Mouse (Mus musculus): Measurements from ENCODE around the gene Rhpn2. TPM values are rescaled to one million over a fixed set of nuclear protein-coding genes. Genes with fewer than 3 reads are reported as not detected.
A peak's percentile ranks its signal among the peaks of the same experiment; 100 is the strongest.

Rhpn2 gene
- polyA plus RNA-seq, 1 experiment from 2014 or later, result 1.6 TPM

- Histone ChIP-seq H3K4me2 (ENCODE audit: low read depth, low read length, severe bottlenecking) (no peak overlapping the region), H3K9ac (ENCODE audit: low read length) (no peak overlapping the region), H3K4me1 (replicated peaks; ENCODE audit: control insufficient read depth, insufficient read depth, low read length) (no peaks in the 10 kb centered on the region), H3K36me3 (ENCODE audit: control insufficient read depth, insufficient read depth, low read length) (no peaks in the 10 kb centered on the region), H3K4me3 (ENCODE audit: low read depth, low read length) (no peak overlapping the region), H3K27ac (ENCODE audit: low read depth, low read length) (no peak overlapping the region), H3K9me3 (ENCODE audit: control insufficient read depth, low read length) (no peaks in the 10 kb centered on the region), H3K27me3 (ENCODE audit: control insufficient read depth, insufficient read depth, low read length) (no peaks in the 10 kb centered on the region)
- no peak for DNase-seq (ENCODE audit: low spot score)
- no peak for ATAC-seq (replicated peaks; ENCODE audit: low FRiP score)
- WGBS, result 91% methylated on average over 3 of the region's 3 CpGs
These were observed 17.2 kb downstream of the Rhpn2 start for GRCm38 (mm10) chr7:35351155-35351554.

GRCm38 (mm10) chr7:35353306-35353705 is 19.3 kb downstream of the Rhpn2 start:
- H3K36me3 ChIP-seq (ENCODE audit: control insufficient read depth, insufficient read depth, low read length), result no peaks in the 10 kb centered on the region
- WGBS, result 97% methylated on average over 15 of the region's 15 CpGs
- H3K4me3 ChIP-seq (ENCODE audit: low read depth, low read length), result no peak overlapping the region
- H3K9ac ChIP-seq (ENCODE audit: low read length), result no peak overlapping the region
- H3K9me3 ChIP-seq (ENCODE audit: control insufficient read depth, low read length), result no peaks in the 10 kb centered on the region
- H3K27me3 ChIP-seq (ENCODE audit: control insufficient read depth, insufficient read depth, low read length), result no peaks in the 10 kb centered on the region
- no peak overlapping the region for H3K4me2 ChIP-seq (ENCODE audit: low read depth, low read length, severe bottlenecking)
- DNase-seq (ENCODE audit: low spot score) (no peak), ATAC-seq (replicated peaks; ENCODE audit: low FRiP score) (no peak)
- H3K4me1 ChIP-seq (replicated peaks; ENCODE audit: control insufficient read depth, insufficient read depth, low read length), result no peaks in the 10 kb centered on the region
- no peak overlapping the region for H3K27ac ChIP-seq (ENCODE audit: low read depth, low read length)

- H3K36me3 ChIP-seq (ENCODE audit: control insufficient read depth, insufficient read depth, low read length), result no peaks in the 10 kb centered on the region
- no peak overlapping the region for H3K27ac ChIP-seq (ENCODE audit: low read depth, low read length)
- ATAC-seq (replicated peaks; ENCODE audit: low FRiP score) (no peak), DNase-seq (ENCODE audit: low spot score) (no peak)
- no peak overlapping the region for H3K9ac ChIP-seq (ENCODE audit: low read length)
- no peaks in the 10 kb centered on the region for H3K27me3 ChIP-seq (ENCODE audit: control insufficient read depth, insufficient read depth, low read length)
- H3K4me2 ChIP-seq (ENCODE audit: low read depth, low read length, severe bottlenecking), result no peak overlapping the region
- no peaks in the 10 kb centered on the region for H3K4me1 ChIP-seq (replicated peaks; ENCODE audit: control insufficient read depth, insufficient read depth, low read length)
- no peaks in the 10 kb centered on the region for H3K9me3 ChIP-seq (ENCODE audit: control insufficient read depth, low read length)
- WGBS, result 87% methylated on average over 5 of the region's 5 CpGs
- H3K4me3 ChIP-seq (ENCODE audit: low read depth, low read length), result no peak overlapping the region
These were observed 21.4 kb downstream of the Rhpn2 start for GRCm38 (mm10) chr7:35355303-35355872.

GRCm38 (mm10) chr7:35357621-35358020 is 23.7 kb downstream of the Rhpn2 start:
- ATAC-seq (replicated peaks; ENCODE audit: low FRiP score) (no peak), DNase-seq (ENCODE audit: low spot score) (no peak)
- H3K36me3 ChIP-seq (ENCODE audit: control insufficient read depth, insufficient read depth, low read length), result no peaks in the 10 kb centered on the region
- no peak overlapping the region for H3K9ac ChIP-seq (ENCODE audit: low read length)
- H3K4me2 ChIP-seq (ENCODE audit: low read depth, low read length, severe bottlenecking), result no peak overlapping the region
- no peaks in the 10 kb centered on the region for H3K4me1 ChIP-seq (replicated peaks; ENCODE audit: control insufficient read depth, insufficient read depth, low read length)
- WGBS, result 91% methylated on average over 12 of the region's 12 CpGs
- H3K27ac ChIP-seq (ENCODE audit: low read depth, low read length), result no peak overlapping the region
- H3K27me3 ChIP-seq (ENCODE audit: control insufficient read depth, insufficient read depth, low read length), result no peaks in the 10 kb centered on the region
- H3K9me3 ChIP-seq (ENCODE audit: control insufficient read depth, low read length), result no peaks in the 10 kb centered on the region
- H3K4me3 ChIP-seq (ENCODE audit: low read depth, low read length), result no peak overlapping the region

GRCm38 (mm10) chr7:35362253-35362652 is 28.3 kb downstream of the Rhpn2 start:
- Histone ChIP-seq H3K36me3 (ENCODE audit: control insufficient read depth, insufficient read depth, low read length) (no peaks in the 10 kb centered on the region), H3K27ac (ENCODE audit: low read depth, low read length) (no peak overlapping the region), H3K4me1 (replicated peaks; ENCODE audit: control insufficient read depth, insufficient read depth, low read length) (no peaks in the 10 kb centered on the region), H3K4me3 (ENCODE audit: low read depth, low read length) (no peak overlapping the region), H3K4me2 (ENCODE audit: low read depth, low read length, severe bottlenecking) (no peak overlapping the region), H3K9ac (ENCODE audit: low read length) (no peak overlapping the region), H3K9me3 (ENCODE audit: control insufficient read depth, low read length) (no peaks in the 10 kb centered on the region), H3K27me3 (ENCODE audit: control insufficient read depth, insufficient read depth, low read length) (no peaks in the 10 kb centered on the region)
- DNase-seq (ENCODE audit: low spot score), result no peak
- no peak for ATAC-seq (replicated peaks; ENCODE audit: low FRiP score)
- 76% methylated on average over 5 of the region's 5 CpGs for WGBS

- no peak for DNase-seq (ENCODE audit: low spot score)
- no peak overlapping the region for H3K9ac ChIP-seq (ENCODE audit: low read length)
These were observed 28.9 kb downstream of the Rhpn2 start for GRCm38 (mm10) chr7:35362868-35363267.

GRCm38 (mm10) chr7:35365161-35365910 is 31.4 kb downstream of the Rhpn2 start:
- Histone ChIP-seq H3K9ac (ENCODE audit: low read length) (no peak overlapping the region), H3K4me2 (ENCODE audit: low read depth, low read length, severe bottlenecking) (no peak overlapping the region), H3K36me3 (ENCODE audit: control insufficient read depth, insufficient read depth, low read length) (no peaks in the 10 kb centered on the region), H3K4me3 (ENCODE audit: low read depth, low read length) (no peak overlapping the region), H3K4me1 (replicated peaks; ENCODE audit: control insufficient read depth, insufficient read depth, low read length) (no peaks in the 10 kb centered on the region), H3K27ac (ENCODE audit: low read depth, low read length) (no peak overlapping the region), H3K27me3 (ENCODE audit: control insufficient read depth, insufficient read depth, low read length) (no peaks in the 10 kb centered on the region), H3K9me3 (ENCODE audit: control insufficient read depth, low read length) (no peaks in the 10 kb centered on the region; the same call in 1 of the 2 replicates)
- DNase-seq (ENCODE audit: low spot score) (no peak), ATAC-seq (replicated peaks; ENCODE audit: low FRiP score) (no peak)
- WGBS, result 80% methylated on average over 12 of the region's 12 CpGs

More at GRCm38 (mm10) chr7:35362868-35363267, 28.9 kb downstream of the Rhpn2 start:
- ATAC-seq (replicated peaks; ENCODE audit: low FRiP score), result no peak
- no peak overlapping the region for H3K4me3 ChIP-seq (ENCODE audit: low read depth, low read length)
- no peaks in the 10 kb centered on the region for H3K9me3 ChIP-seq (ENCODE audit: control insufficient read depth, low read length)
- 83% methylated on average over 5 of the region's 5 CpGs for WGBS
- no peaks in the 10 kb centered on the region for H3K27me3 ChIP-seq (ENCODE audit: control insufficient read depth, insufficient read depth, low read length)
- H3K4me2 ChIP-seq (ENCODE audit: low read depth, low read length, severe bottlenecking), result no peak overlapping the region
- H3K27ac ChIP-seq (ENCODE audit: low read depth, low read length), result no peak overlapping the region
- H3K4me1 ChIP-seq (replicated peaks; ENCODE audit: control insufficient read depth, insufficient read depth, low read length), result no peaks in the 10 kb centered on the region
- no peaks in the 10 kb centered on the region for H3K36me3 ChIP-seq (ENCODE audit: control insufficient read depth, insufficient read depth, low read length)

GRCm38 (mm10) chr7:35371096-35371495 is 37.1 kb downstream of the Rhpn2 start:
- H3K4me3 ChIP-seq (ENCODE audit: low read depth, low read length), result no peak overlapping the region

More at GRCm38 (mm10) chr7:35371096-35371495, 37.1 kb downstream of the Rhpn2 start:
- no peaks in the 10 kb centered on the region; the same call in 1 of the 2 replicates for H3K9me3 ChIP-seq (ENCODE audit: control insufficient read depth, low read length)
- no peak overlapping the region for H3K27ac ChIP-seq (ENCODE audit: low read depth, low read length)
- H3K4me1 ChIP-seq (replicated peaks; ENCODE audit: control insufficient read depth, insufficient read depth, low read length), result 0 out of 2 replicates have a peak, but pooled peaks cover 2% of the 10 kb centered on the region
- no peaks in the 10 kb centered on the region for H3K36me3 ChIP-seq (ENCODE audit: control insufficient read depth, insufficient read depth, low read length)
- peak overlapping the region; percentile 20 for H3K9ac ChIP-seq (ENCODE audit: low read length)
- ATAC-seq (replicated peaks; ENCODE audit: low FRiP score) (0 out of 2 replicates have a peak, but pooled peaks have one; percentile 42), DNase-seq (ENCODE audit: low spot score) (peak; percentile 62)
- H3K27me3 ChIP-seq (ENCODE audit: control insufficient read depth, insufficient read depth, low read length), result no peaks in the 10 kb centered on the region
- 13% methylated on average over 14 of the region's 14 CpGs for WGBS
- no peak overlapping the region for H3K4me2 ChIP-seq (ENCODE audit: low read depth, low read length, severe bottlenecking)

Data from forebrain, embryonic 11.5 days (tissue).